Mouse (Mus musculus) cerebellum, adult 2 months (tissue): ENCODE measurements around the gene Pik3ap1.

Source experiments
- CTCF ChIP-seq: fragments of 200-500 bp; IDR thresholded peaks from 2 replicates; pipeline ENCODE4 v1.5.1; 2011; ENCODE audit warnings: low read depth, mild to moderate bottlenecking, control low read depth, low read length, moderate library complexity, borderline replicate concordance; ENCODE audit not compliant: insufficient read depth
- POLR2A ChIP-seq: fragments of 200-500 bp; IDR thresholded peaks from 2 replicates; pipeline ENCODE4 v1.6.1; 2011; ENCODE audit warnings: low read length, control low read depth, borderline replicate concordance; ENCODE audit not compliant: insufficient read depth

GRCm38 (mm10) chr19:41349624-41350023 lies 35.3 kb downstream of the Pik3ap1 start:
- no peak for TF ChIP-seq CTCF
- no peak for TF ChIP-seq POLR2A
